Mouse (Mus musculus): Measurements from ENCODE around the gene Cep19.

Gene Cep19

GRCm38 (mm10) chr16:32108170-32108569 lies 8.6 kb downstream of the Cep19 start:
- no peak for DNase-seq

- DNase-seq: no peak
Measured at GRCm38 (mm10) chr16:32108578-32108977, 9.0 kb downstream of the Cep19 start.

GRCm38 (mm10) chr16:32110951-32111699 lies 11.5 kb downstream of the Cep19 start:
- no peak for DNase-seq

- DNase-seq: peak; percentile 36
Measured at GRCm38 (mm10) chr16:32113541-32114218, 14.1 kb downstream of the Cep19 start.

GRCm38 (mm10) chr16:32114406-32114805 lies 14.8 kb downstream of the Cep19 start:
- DNase-seq: no peak

- DNase-seq: peak; percentile 88
Measured at GRCm38 (mm10) chr16:32114968-32115695, 15.5 kb downstream of the Cep19 start.

- DNase-seq: no peak
Measured at GRCm38 (mm10) chr16:32115781-32116180, 16.2 kb downstream of the Cep19 start.

GRCm38 (mm10) chr16:32116186-32116585 lies 16.6 kb downstream of the Cep19 start:
- DNase-seq: no peak

- no peak for DNase-seq
Measured at GRCm38 (mm10) chr16:32120454-32120853, 20.9 kb downstream of the Cep19 start.

GRCm38 (mm10) chr16:32124020-32124419 lies 24.4 kb downstream of the Cep19 start:
- DNase-seq: no peak

GRCm38 (mm10) chr16:32124444-32125335 lies 25.1 kb downstream of the Cep19 start:
- DNase-seq: no peak

GRCm38 (mm10) chr16:32125364-32125763 lies 25.8 kb downstream of the Cep19 start:
- DNase-seq: no peak

- DNase-seq: no peak
Measured at GRCm38 (mm10) chr16:32127046-32127445, 27.4 kb downstream of the Cep19 start.

- DNase-seq: no peak
Measured at GRCm38 (mm10) chr16:32129449-32130189, 30.0 kb downstream of the Cep19 start.

- peak; percentile 38 for DNase-seq
Measured at GRCm38 (mm10) chr16:32130190-32130826, 30.7 kb downstream of the Cep19 start.

- no peak for DNase-seq
Measured at GRCm38 (mm10) chr16:32133148-32133547, 33.5 kb downstream of the Cep19 start.

GRCm38 (mm10) chr16:32135842-32136357 lies 36.3 kb downstream of the Cep19 start:
- DNase-seq: no peak

GRCm38 (mm10) chr16:32138954-32139353 lies 39.4 kb downstream of the Cep19 start:
- DNase-seq: no peak

GRCm38 (mm10) chr16:32143766-32144165 lies 44.2 kb downstream of the Cep19 start:
- DNase-seq: no peak

GRCm38 (mm10) chr16:32144592-32144991 lies 45.0 kb downstream of the Cep19 start:
- DNase-seq: no peak

- DNase-seq: peak; percentile 48
Measured at GRCm38 (mm10) chr16:32147589-32148207, 48.1 kb downstream of the Cep19 start.

Measured in kidney, adult 18-20 months (tissue).